Comparison of ENCODE assay signal across 7 mouse cellular contexts in genomic region chr9:45633036-45633435, GRCm38 (mm10).
DNase-seq lines count a peak whose midpoint lies in the region; ATAC-seq lines count a peak whose summit lies in the region.

No protein-coding gene starts in this region.

- ATAC-seq in kidney, embryonic 14.5 days (ENCODE audit: low FRiP score, low TSS enrichment) = no peak
- ATAC-seq in hindbrain, embryonic 16.5 days = no peak
- ATAC-seq in stomach, embryonic 16.5 days (ENCODE audit: insufficient read depth, low FRiP score) = no peak

- no peaks in the 10 kb centered on the region for H3K36me3 ChIP-seq in kidney, embryonic 14.5 days (ENCODE audit: control insufficient read depth, insufficient read depth, low read length)
- H3K36me3 ChIP-seq in hindbrain, embryonic 16.5 days (ENCODE audit: control insufficient read depth, insufficient read depth, low read length) = no peaks in the 10 kb centered on the region
- no peaks in the 10 kb centered on the region for H3K36me3 ChIP-seq in stomach, embryonic 16.5 days (ENCODE audit: control insufficient read depth, insufficient read depth, low read length)

- DNase-seq in kidney, adult 9 months = peak; percentile 8
- peak; percentile 16 for DNase-seq in NIH3T3 (ENCODE audit: low read depth)
- DNase-seq in cerebellum, adult 18-20 months = peak; percentile 62 to 72
- DNase-seq in spleen, postnatal 14 days (ENCODE audit: low spot score in 2 of 2) = no peak

- H3K4me3 ChIP-seq in kidney, embryonic 14.5 days (ENCODE audit: low read length) = no peak overlapping the region
- H3K4me3 ChIP-seq in hindbrain, embryonic 16.5 days (ENCODE audit: low read length) = no peak overlapping the region
- H3K4me3 ChIP-seq in stomach, embryonic 16.5 days (replicated peaks; ENCODE audit: low read length) = no peak overlapping the region

- H3K27ac ChIP-seq in kidney, embryonic 14.5 days (ENCODE audit: low read depth, low read length) = no peak overlapping the region
- H3K27ac ChIP-seq in hindbrain, embryonic 16.5 days (ENCODE audit: low read depth, low read length) = peak overlapping the region; percentile 68
- peak overlapping the region; percentile 46; the same call in 1 of the 2 replicates for H3K27ac ChIP-seq in stomach, embryonic 16.5 days (ENCODE audit: low read length)

- no peaks in the 10 kb centered on the region for H3K27me3 ChIP-seq in kidney, embryonic 14.5 days (ENCODE audit: control insufficient read depth, insufficient read depth, low read length)
- no peaks in the 10 kb centered on the region for H3K27me3 ChIP-seq in hindbrain, embryonic 16.5 days (replicated peaks; ENCODE audit: control insufficient read depth, insufficient read depth, low read length)
- H3K27me3 ChIP-seq in stomach, embryonic 16.5 days (ENCODE audit: control insufficient read depth, insufficient read depth, low read length) = no peaks in the 10 kb centered on the region

- no peaks in the 10 kb centered on the region for H3K9me3 ChIP-seq in kidney, embryonic 14.5 days (ENCODE audit: control insufficient read depth, low read length)
- H3K9me3 ChIP-seq in hindbrain, embryonic 16.5 days (ENCODE audit: control insufficient read depth, low read length) = no peaks in the 10 kb centered on the region
- H3K9me3 ChIP-seq in stomach, embryonic 16.5 days (replicated peaks; ENCODE audit: control insufficient read depth, low read length) = no peaks in the 10 kb centered on the region

- WGBS in kidney, embryonic 14.5 days = 65% methylated on average over 2 of the region's 2 CpGs
- WGBS in hindbrain, embryonic 16.5 days = 27% methylated on average over 2 of the region's 2 CpGs
- 15% methylated on average over 2 of the region's 2 CpGs for WGBS in stomach, embryonic 16.5 days

- no peak overlapping the region for H3K9ac ChIP-seq in kidney, embryonic 14.5 days (ENCODE audit: low read depth, low read length)
- no peak overlapping the region for H3K9ac ChIP-seq in hindbrain, embryonic 16.5 days (ENCODE audit: low read depth, low read length)
- no peak overlapping the region for H3K9ac ChIP-seq in stomach, embryonic 16.5 days (ENCODE audit: low read length)

- no peak overlapping the region for H3K4me2 ChIP-seq in kidney, embryonic 14.5 days (replicated peaks; ENCODE audit: low read depth, low read length)
- H3K4me2 ChIP-seq in hindbrain, embryonic 16.5 days (ENCODE audit: low read length) = no peak overlapping the region
- no peak overlapping the region for H3K4me2 ChIP-seq in stomach, embryonic 16.5 days (ENCODE audit: low read depth, low read length)

- 0 out of 2 replicates have a peak, but pooled peaks cover 4% of the 10 kb centered on the region for H3K4me1 ChIP-seq in kidney, embryonic 14.5 days (ENCODE audit: control insufficient read depth, insufficient read depth, low read length)
- peaks cover 16% of the 10 kb centered on the region for H3K4me1 ChIP-seq in hindbrain, embryonic 16.5 days (ENCODE audit: control insufficient read depth, insufficient read depth, low read depth, low read length)
- H3K4me1 ChIP-seq in stomach, embryonic 16.5 days (ENCODE audit: control insufficient read depth, insufficient read depth, low read length) = peaks cover 9% of the 10 kb centered on the region

Comparison
In these comparisons a context has a peak if more than half of its experiments do, and no peak if none do; other contexts are left out.
1. DNase-seq: peak in kidney, adult 9 months (single experiment), NIH3T3 (single experiment) and cerebellum, adult 18-20 months (2 of 2); none in spleen, postnatal 14 days (0 of 2).